ENCODE assay signal across 28 mouse cellular contexts in genomic region chr12:81083146-81083545, GRCm38 (mm10).
"Had no signal": no experiment of that assay in that cellular context is flagged by ENCODE, and none has a peak within 500 bp of the region (broad histone marks: within the 10 kb centered on the region; RNA-seq: fewer than 3 reads in every experiment).

No protein-coding gene starts in this region.

- H3K27me3 ChIP-seq: embryonic facial prominence, embryonic 12.5 days; embryonic facial prominence, embryonic 13.5 days; embryonic facial prominence, embryonic 15.5 days; forebrain, embryonic 12.5 days; forebrain, embryonic 13.5 days; forebrain, embryonic 15.5 days had no signal

- DNase-seq: cerebellum, adult 2 months; cerebellum, adult 8-10 months; cerebellum, adult 9-10 months; cerebellum, adult 9-11 months; cerebellum, postnatal 10 days; cerebellum, postnatal 14 days; cerebellum, postnatal 25 days; cerebellum, postnatal 36 days; embryo, embryonic 11 days; forebrain, postnatal 0 days; gastrocnemius, adult 2 months; gastrocnemius, postnatal 10 days; gastrocnemius, postnatal 14 days; gastrocnemius, postnatal 25 days; gastrocnemius, postnatal 36 days; heart, adult 18-20 months; heart, adult 2 months had no signal

- H3K9me3 ChIP-seq: embryonic facial prominence, embryonic 13.5 days; forebrain, embryonic 15.5 days had no signal

- H3K4me2 ChIP-seq: embryonic facial prominence, embryonic 12.5 days; embryonic facial prominence, embryonic 13.5 days; embryonic facial prominence, embryonic 15.5 days; forebrain, embryonic 12.5 days; forebrain, embryonic 13.5 days; forebrain, embryonic 15.5 days; heart, embryonic 11.5 days had no signal

- H3K9ac ChIP-seq: embryonic facial prominence, embryonic 12.5 days; embryonic facial prominence, embryonic 13.5 days; embryonic facial prominence, embryonic 15.5 days; forebrain, embryonic 12.5 days; forebrain, embryonic 13.5 days; forebrain, embryonic 15.5 days; forebrain, postnatal 0 days had no signal

- ATAC-seq: forebrain, embryonic 13.5 days; forebrain, embryonic 15.5 days; forebrain, embryonic 16.5 days; forebrain, postnatal 0 days had no signal

- H3K4me3 ChIP-seq: embryonic facial prominence, embryonic 10.5 days; embryonic facial prominence, embryonic 12.5 days; embryonic facial prominence, embryonic 13.5 days; embryonic facial prominence, embryonic 15.5 days; erythroblast, embryonic 14.5 days; forebrain, embryonic 10.5 days; forebrain, embryonic 12.5 days; forebrain, embryonic 13.5 days; forebrain, embryonic 15.5 days; gastrocnemius, adult 2 months; heart, adult 2 months had no signal

- H3K4me1 ChIP-seq: embryonic facial prominence, embryonic 12.5 days; embryonic facial prominence, embryonic 13.5 days; embryonic facial prominence, embryonic 15.5 days had no signal

- H3K27ac ChIP-seq: embryonic facial prominence, embryonic 10.5 days; embryonic facial prominence, embryonic 12.5 days; embryonic facial prominence, embryonic 13.5 days; embryonic facial prominence, embryonic 15.5 days; forebrain, embryonic 10.5 days; forebrain, embryonic 12.5 days; forebrain, embryonic 13.5 days; forebrain, embryonic 15.5 days; gastrocnemius, adult 2 months; heart, adult 2 months had no signal

- H3K36me3 ChIP-seq: embryonic facial prominence, embryonic 13.5 days; embryonic facial prominence, embryonic 15.5 days; forebrain, embryonic 12.5 days; forebrain, embryonic 15.5 days had no signal
